Mouse (Mus musculus): ENCODE measurements at regions not wholly inside any gene's neighbourhood (a gene's known extent, or its start where the extent isn't known, plus 50 kb on each side); places are given as distances from the start of the nearest gene placed in this dataset.

DNA sequence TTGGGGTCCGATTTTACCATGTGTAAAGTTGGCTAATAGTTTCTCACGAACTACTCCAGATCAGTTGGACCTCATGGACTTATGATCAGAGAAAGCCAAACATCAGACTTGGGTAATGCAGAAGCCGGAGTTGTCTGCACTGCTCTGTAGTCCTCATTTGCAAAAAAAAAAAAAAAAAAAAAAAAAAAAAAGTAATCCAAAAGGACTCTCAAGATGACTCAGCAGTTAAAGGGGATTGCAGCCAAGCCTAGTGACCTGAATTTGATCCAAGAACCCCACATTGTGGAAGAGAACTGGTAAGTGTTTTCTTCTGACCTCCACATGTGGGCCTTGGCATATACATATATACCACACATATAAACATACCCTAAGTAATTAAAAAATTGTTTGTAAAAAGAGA lies 164.6 kb upstream of the Bmp2 start:
- TF ChIP-seq CTCF (IDR thresholded peaks at IDR 0.05; ENCODE audit: insufficient read depth, low read length) (no peak), POLR2A (IDR thresholded peaks at IDR 0.05; ENCODE audit: borderline replicate concordance, extremely low read depth, low read depth, low read length) (no peak)
